Mouse (Mus musculus) myocyte (in vitro differentiated cells): ENCODE data around the gene Cmtm6.

Source experiments
- MAX ChIP-seq: IDR thresholded peaks from one replicate; pipeline ENCODE4 v1.6.1; 2011; ENCODE audit warnings: low read depth, mild to moderate bottlenecking, control low read depth
- POLR2A ChIP-seq: IDR thresholded peaks from one replicate; pipeline ENCODE4 v1.6.1; 2011; ENCODE audit warnings: low read depth, mild to moderate bottlenecking, control low read depth, moderate library complexity; ENCODE audit not compliant: insufficient read length

DNA sequence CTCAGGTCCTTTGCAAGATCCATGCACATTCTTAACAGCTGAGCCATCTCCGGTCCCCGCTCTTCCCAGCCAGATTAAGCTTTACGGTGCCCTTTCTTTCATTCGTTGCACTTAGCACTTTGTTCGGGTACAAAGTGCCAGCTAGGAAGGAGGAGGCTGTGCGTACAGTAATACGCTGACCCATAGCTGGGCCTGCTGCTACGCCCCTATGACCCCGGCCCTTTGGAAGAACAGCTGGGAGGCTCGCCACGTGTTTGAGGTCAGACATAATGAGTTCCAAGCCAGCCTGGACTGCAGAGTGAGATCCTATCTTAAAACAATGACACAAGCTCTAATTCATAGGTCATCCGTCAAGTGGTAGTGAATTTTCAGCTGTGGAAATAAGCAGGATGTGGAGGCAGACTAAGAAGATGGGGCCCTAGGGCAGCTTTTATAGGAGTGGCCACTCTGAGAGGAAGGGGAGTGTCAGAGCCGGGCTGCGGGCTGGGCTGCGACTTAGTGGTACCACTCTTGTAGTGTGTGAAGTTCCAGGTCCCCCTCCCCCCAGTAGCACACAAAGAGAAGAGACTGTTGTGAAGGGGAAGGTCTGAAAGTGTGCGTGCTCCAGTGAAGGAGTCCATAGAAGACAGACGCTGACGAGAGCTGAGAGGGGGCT is 14.1 kb upstream of the Cmtm6 start:
- TF ChIP-seq POLR2A (no peak), MAX (no peak)
